Mouse (Mus musculus) kidney, adult 2 months (tissue): ENCODE results near the gene Aida. TPM values are rescaled to one million over a fixed set of nuclear protein-coding genes. Genes with fewer than 3 reads are reported as not detected.

ENCODE experiments used
- DNase-seq: peaks from one replicate; pipeline ENCODE4 v3.0.0; 2021
- H3K27ac ChIP-seq: fragments of 200-500 bp; 2 replicates; pipeline ENCODE4 v1.5.1; 2012; ENCODE audit warnings: low read depth, low read length, control low read depth, inconsistent platforms; ENCODE audit not compliant: insufficient read depth
- H3K27me3 ChIP-seq: fragments of 200-500 bp; replicated peaks from 2 replicates; pipeline ENCODE4 v1.6.1; 2012; ENCODE audit warnings: mild to moderate bottlenecking, moderate library complexity, low read length, inconsistent platforms; ENCODE audit not compliant: control insufficient read depth, insufficient read depth
- H3K36me3 ChIP-seq: fragments of 200-500 bp; 2 replicates; pipeline ENCODE4 v1.6.1; 2012; ENCODE audit warnings: mild to moderate bottlenecking, moderate library complexity, low read length, inconsistent platforms; ENCODE audit not compliant: control insufficient read depth, insufficient read depth
- H3K4me1 ChIP-seq: fragments of 200-500 bp; 2 replicates; pipeline ENCODE4 v1.6.1; 2011; ENCODE audit warnings: low read length; ENCODE audit not compliant: control insufficient read depth, insufficient read depth
- H3K4me3 ChIP-seq: fragments of 200-500 bp; 2 replicates; pipeline ENCODE4 v1.5.1; 2011; ENCODE audit warnings: mild to moderate bottlenecking, low read depth, low read length, control low read depth; ENCODE audit not compliant: insufficient read depth
- CTCF ChIP-seq: fragments of 200-500 bp; conservative IDR thresholded peaks from 2 replicates; pipeline ENCODE4 v1.5.1; 2011; ENCODE audit warnings: low read depth, mild to moderate bottlenecking, control low read depth, low read length, moderate library complexity, mixed read lengths; ENCODE audit not compliant: insufficient read depth, insufficient read length
- POLR2A ChIP-seq: fragments of 200-500 bp; IDR thresholded peaks from one replicate; pipeline ENCODE4 v1.6.1; 2011; ENCODE audit warnings: low read depth, low read length, control low read depth
- WGBS: fragments of 180-500 bp; shearing (Covaris S2); methylation state at CpG from one replicate; pipeline ENCODE4 v1.1.7; 2018; 5-methylcytosine and 5-hydroxymethylcytosine counted together
- polyA plus RNA-seq: library from polyadenylated mRNA; depleted of rRNA; stranded (reverse); fragments of >200 nt; gene quantifications from 2 replicates; pipeline ENCODE4 v1.2.3, GENCODE M21; 2012

Gene Aida
- polyA plus RNA-seq, 1 experiment = 16.8 TPM

DNA sequence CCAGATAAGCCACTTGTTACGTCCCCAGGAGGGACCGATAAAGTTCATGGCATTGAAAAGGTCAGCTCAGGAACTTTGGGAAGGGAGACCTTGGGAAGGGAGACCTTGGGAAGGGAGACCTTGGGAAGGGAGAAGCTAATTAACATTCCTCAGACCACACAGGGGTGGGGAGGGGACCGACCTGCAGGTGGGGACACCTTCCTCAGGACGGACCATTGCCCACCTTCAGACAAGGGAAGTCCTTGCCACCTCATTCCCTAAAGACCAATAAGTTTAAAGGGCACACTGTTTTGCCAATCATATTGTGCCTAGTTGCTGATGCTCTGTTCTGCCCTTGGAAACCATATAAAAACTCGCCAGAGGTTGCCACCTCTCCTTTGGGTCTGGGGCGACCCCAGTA lies 28.7 kb upstream of the Aida start:
- WGBS = 65% methylated on average over 6 of the region's 6 CpGs
- no peak for DNase-seq
- Histone ChIP-seq H3K4me3 (no peak overlapping the region), H3K4me1 (no peaks in the 10 kb centered on the region), H3K36me3 (no peaks in the 10 kb centered on the region), H3K27me3 (no peaks in the 10 kb centered on the region), H3K27ac (no peak overlapping the region)
- no peak for TF ChIP-seq POLR2A
- no peak for TF ChIP-seq CTCF

DNA sequence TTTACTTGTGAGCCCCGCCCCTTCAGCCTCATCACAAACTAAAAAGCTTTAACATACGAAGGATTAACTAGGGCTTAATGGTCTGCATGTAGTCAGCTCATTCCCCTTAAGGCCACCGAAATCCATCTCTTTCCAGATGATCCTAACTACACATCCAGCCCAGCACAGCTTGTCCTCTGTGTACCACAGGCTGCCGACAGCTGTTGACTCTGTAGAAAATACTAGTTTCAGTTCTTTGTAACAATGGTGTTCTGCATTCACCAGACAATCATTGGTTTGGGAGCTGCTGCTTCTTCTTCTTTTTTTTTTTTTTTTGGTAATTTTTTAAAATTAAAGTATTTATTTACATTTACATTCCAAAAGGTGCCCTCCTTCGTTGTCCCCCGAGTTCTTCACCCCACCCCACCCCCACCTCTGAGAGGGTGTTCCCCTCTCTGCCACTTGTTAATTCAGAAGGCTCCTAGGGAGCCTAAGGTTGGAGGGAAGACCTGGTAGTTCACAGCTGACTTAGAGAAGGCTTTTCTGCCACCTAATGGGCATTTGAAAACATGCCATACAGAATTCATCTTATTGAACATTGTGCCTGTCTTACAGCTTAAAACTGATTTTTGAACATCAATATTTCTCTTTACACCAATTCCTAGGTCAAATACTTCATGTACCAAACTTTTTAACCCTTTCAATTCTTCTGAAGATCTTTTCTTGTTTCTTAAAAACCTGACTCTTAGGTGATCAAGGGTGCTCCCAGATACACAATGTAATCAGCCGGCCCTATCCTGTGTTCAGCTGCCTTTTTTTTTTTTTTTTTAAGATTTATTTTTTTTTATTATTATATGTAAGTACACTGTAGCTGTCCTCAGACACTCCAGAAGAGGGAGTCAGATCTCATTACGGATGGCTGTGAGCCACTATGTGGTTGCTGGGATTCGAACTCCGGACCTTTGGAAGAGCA lies 23.2 kb upstream of the Aida start:
- DNase-seq = peak; percentile 23

DNA sequence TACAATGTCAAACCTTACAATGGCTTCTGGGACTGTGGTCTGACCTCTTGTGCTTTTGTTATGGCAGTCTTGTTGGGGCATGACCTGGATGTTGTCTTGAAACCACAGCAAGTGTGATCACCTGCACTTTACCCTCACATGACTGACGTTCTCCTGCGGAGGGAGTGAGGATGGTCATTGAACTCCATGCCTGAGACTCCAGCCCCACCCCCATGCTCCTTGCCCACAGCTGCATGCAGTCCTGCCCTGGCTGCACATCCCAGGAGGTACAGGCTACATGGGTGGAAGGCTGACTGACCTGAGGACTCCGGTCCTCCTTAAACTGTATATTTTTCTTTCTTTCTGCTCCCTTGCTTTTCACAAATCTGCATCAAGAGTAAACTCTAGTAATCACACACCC lies 22.0 kb upstream of the Aida start:
- WGBS = 32% methylated on average over 3 of the region's 3 CpGs
- Histone ChIP-seq H3K4me1 (no peaks in the 10 kb centered on the region; the same call in 1 of the 2 replicates), H3K36me3 (peaks cover 3% of the 10 kb centered on the region; the same call in 1 of the 2 replicates), H3K4me3 (no peak overlapping the region), H3K27me3 (no peaks in the 10 kb centered on the region), H3K27ac (no peak overlapping the region)
- TF ChIP-seq POLR2A (no peak), CTCF (no peak; the same call in 1 of the 2 replicates)
- DNase-seq = peak; percentile 87

More for the DNA sequence above, 23.2 kb upstream of the Aida start:
- WGBS = 61% methylated on average over 10 of the region's 10 CpGs
- no peaks in the 10 kb centered on the region for H3K36me3 ChIP-seq
- no peak for TF ChIP-seq POLR2A
- peak; percentile 26; the same call in 1 of the 2 replicates for TF ChIP-seq CTCF
- H3K27me3 ChIP-seq = no peaks in the 10 kb centered on the region
- no peak overlapping the region for H3K27ac ChIP-seq
- no peak overlapping the region for H3K4me3 ChIP-seq
- H3K4me1 ChIP-seq = no peaks in the 10 kb centered on the region; the same call in 1 of the 2 replicates

DNA sequence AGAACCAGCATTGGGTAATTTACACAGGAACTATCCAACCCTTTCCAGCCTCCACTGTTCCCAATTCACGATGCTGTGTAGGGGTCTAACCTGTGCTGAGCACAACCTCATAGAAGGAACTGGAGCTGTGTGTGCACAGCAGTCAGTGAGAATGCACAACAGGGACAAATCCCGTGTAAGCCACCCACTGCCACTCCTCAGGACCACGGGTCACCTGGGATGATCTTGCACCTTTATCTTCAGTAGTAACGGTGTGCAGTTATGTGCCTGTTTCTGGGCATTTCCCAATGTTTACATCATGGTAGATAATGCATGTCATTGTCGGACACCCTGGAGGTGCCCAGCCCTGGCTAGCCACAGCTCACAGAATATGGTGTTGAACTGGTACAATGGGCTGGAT lies 20.6 kb upstream of the Aida start:
- Histone ChIP-seq H3K4me1 (no peaks in the 10 kb centered on the region; the same call in 1 of the 2 replicates), H3K36me3 (peaks cover 3% of the 10 kb centered on the region), H3K4me3 (no peak overlapping the region), H3K27me3 (no peaks in the 10 kb centered on the region), H3K27ac (no peak overlapping the region)
- WGBS = 75% methylated on average over 5 of the region's 5 CpGs
- TF ChIP-seq POLR2A = no peak
- DNase-seq = no peak

DNA sequence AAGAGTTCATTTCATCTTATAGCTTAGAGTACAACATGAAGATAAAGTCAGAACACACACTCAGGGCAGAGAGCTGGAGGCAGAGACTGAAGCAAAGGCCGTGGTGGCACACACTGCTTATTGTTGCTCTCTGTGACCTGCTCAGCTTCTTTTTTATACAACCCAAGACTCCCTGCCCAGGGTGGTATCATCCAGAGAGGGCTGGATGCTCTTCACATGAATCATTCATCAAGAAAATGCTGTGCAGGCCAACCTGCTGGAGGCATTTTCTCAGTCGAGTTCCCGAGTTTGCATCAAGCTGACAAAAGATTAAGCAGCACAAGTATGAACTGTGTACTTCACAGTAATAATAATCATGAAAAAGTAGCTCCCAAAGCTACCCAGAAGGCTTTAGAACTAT lies 8.0 kb upstream of the Aida start:
- Histone ChIP-seq H3K4me1 (no peaks in the 10 kb centered on the region), H3K36me3 (peaks cover 9% of the 10 kb centered on the region), H3K27me3 (no peaks in the 10 kb centered on the region), H3K4me3 (no peak overlapping the region), H3K27ac (no peak overlapping the region)
- TF ChIP-seq POLR2A (no peak), CTCF (no peak)
- 55% methylated on average over 3 of the region's 3 CpGs for WGBS
- DNase-seq = no peak

DNA sequence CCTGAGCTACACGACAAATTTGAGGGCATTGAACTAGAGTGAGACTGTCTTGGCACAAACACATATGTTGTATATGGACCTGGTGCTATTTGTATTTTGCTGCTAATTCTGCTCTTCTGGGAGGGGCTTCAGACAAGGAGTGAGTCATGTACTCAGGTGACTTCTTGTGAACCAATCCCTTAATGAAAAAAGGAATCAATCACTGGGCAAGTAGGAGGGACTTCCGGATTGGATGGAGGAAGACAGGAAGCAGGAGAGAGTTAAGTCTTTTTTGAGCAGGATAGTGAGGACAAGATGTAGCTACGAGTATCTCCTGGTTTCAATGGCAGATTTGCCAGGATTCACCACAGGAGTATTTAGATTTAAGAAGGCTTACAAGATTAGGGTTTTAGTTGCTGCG lies 6.8 kb upstream of the Aida start:
- DNase-seq = no peak
- Histone ChIP-seq H3K36me3 (peaks cover 8% of the 10 kb centered on the region), H3K27ac (no peak overlapping the region), H3K27me3 (no peaks in the 10 kb centered on the region), H3K4me1 (no peaks in the 10 kb centered on the region), H3K4me3 (no peak overlapping the region)
- TF ChIP-seq CTCF = no peak
- no peak for TF ChIP-seq POLR2A
- 91% methylated on average over 4 of the region's 4 CpGs for WGBS

DNA sequence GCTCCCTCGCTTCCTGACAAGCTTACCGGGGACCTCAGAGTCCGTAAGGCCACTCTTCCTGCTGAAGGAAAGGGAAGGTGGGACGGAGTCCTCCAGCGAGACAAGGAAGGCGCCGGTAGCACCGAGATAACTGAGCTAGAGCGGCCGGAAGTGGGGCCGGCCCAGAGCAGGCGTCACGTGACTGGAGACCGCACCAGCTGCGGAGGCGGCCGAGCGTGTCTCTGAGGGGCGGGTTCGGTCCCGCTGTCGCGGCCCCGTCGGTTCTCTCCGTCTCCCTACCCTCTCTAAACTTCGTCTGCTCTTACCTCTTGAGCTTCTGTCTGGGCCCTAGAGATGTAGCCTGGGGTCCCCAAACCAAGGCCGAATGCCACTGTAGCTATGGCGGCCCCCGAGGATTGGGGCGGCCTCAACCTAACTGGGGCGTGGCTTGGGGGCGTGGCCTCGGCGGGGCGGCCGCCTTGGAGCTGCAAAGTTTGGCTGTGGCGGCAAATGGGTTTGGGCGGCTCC lies 540 bp downstream of the Aida start, which contains the start of gene Brox:
TSS of gene Brox (minus strand) at position 393 of the 507 bp plus-strand sequence.
- peak within 1 kb of the TSS; percentile 83 for H3K4me3 ChIP-seq
- H3K36me3 ChIP-seq = no peaks in the 10 kb centered on the region; the same call in 1 of the 2 replicates
- H3K27me3 ChIP-seq = no peaks in the 10 kb centered on the region
- peak; percentile 28 for TF ChIP-seq POLR2A
- no peak for TF ChIP-seq CTCF
- peak; percentile 97 for DNase-seq
- under 1% methylated on average over 39 of the region's 39 CpGs for WGBS
- H3K4me1 ChIP-seq = no peaks in the 10 kb centered on the region
- peak within 1 kb of the TSS; percentile 94 for H3K27ac ChIP-seq
